Mouse (Mus musculus) layer of hippocampus, adult 11-12 months (tissue): ENCODE measurements around the gene Med16.
A peak's percentile ranks its signal among the peaks of the same experiment; 100 is the strongest.
"Not testable (repeated sequence)": the region's sequence is repeated elsewhere in the genome, so short reads cannot be mapped to it uniquely, and the experiment has no call there.

Source experiments
- DNase-seq: peaks from one replicate; pipeline ENCODE4 v3.0.0; 2022; ENCODE audit warnings: low spot score

Gene Med16

GRCm38 (mm10) chr10:79916808-79917531 lies 8.2 kb upstream of the Med16 start, which contains the start of gene Kiss1r:
Gene Kiss1r (plus strand): TSS chr10:79916971.
- peak; percentile 81 for DNase-seq

GRCm38 (mm10) chr10:79916081-79916480 lies 7.4 kb upstream of the Med16 start:
- no peak for DNase-seq

GRCm38 (mm10) chr10:79914948-79915596 lies 6.3 kb upstream of the Med16 start:
- no peak for DNase-seq

GRCm38 (mm10) chr10:79914131-79914947 lies 5.6 kb upstream of the Med16 start:
- DNase-seq = no peak

GRCm38 (mm10) chr10:79912412-79912811 lies 3.7 kb upstream of the Med16 start:
- no peak for DNase-seq

- DNase-seq = no peak
Observed at GRCm38 (mm10) chr10:79910556-79910955, 1.8 kb upstream of the Med16 start, which contains the start of gene Gm26602. Gene Gm26602 (plus strand): TSS chr10:79910856.

GRCm38 (mm10) chr10:79909092-79909922 lies 584 bp upstream of the Med16 start:
- DNase-seq = peak; percentile 58

GRCm38 (mm10) chr10:79907415-79907814 lies 1.3 kb downstream of the Med16 start:
- DNase-seq = no peak

GRCm38 (mm10) chr10:79906712-79907111 lies 2.0 kb downstream of the Med16 start:
- no peak for DNase-seq

- DNase-seq = peak; percentile 81
Observed at GRCm38 (mm10) chr10:79900951-79901410, 7.7 kb downstream of the Med16 start.

GRCm38 (mm10) chr10:79897316-79898245 lies 11.1 kb downstream of the Med16 start:
- DNase-seq = no peak

- no peak for DNase-seq
Observed at GRCm38 (mm10) chr10:79896814-79897213, 11.9 kb downstream of the Med16 start.

- no peak for DNase-seq
Observed at GRCm38 (mm10) chr10:79896306-79896705, 12.4 kb downstream of the Med16 start.

GRCm38 (mm10) chr10:79892451-79893118 lies 16.1 kb downstream of the Med16 start:
- DNase-seq = peak; percentile 82

GRCm38 (mm10) chr10:79890670-79891069 lies 18.1 kb downstream of the Med16 start, which contains the start of gene Cfd:
Gene Cfd (plus strand): TSS chr10:79890853.
- no peak for DNase-seq

GRCm38 (mm10) chr10:79889386-79889785 lies 19.3 kb downstream of the Med16 start:
- no peak for DNase-seq

- no peak for DNase-seq
Observed at GRCm38 (mm10) chr10:79886611-79887010, 22.1 kb downstream of the Med16 start.

- no peak for DNase-seq
Observed at GRCm38 (mm10) chr10:79886054-79886453, 22.7 kb downstream of the Med16 start, which contains the start of gene Elane. Gene Elane (plus strand): TSS chr10:79886247.

- DNase-seq = not testable (repeated sequence)
Observed at GRCm38 (mm10) chr10:79884938-79885337, 23.8 kb downstream of the Med16 start.

- DNase-seq = no peak
Observed at GRCm38 (mm10) chr10:79884446-79884845, 24.3 kb downstream of the Med16 start.
